Mouse (Mus musculus): ENCODE results near the gene Cacna1c. TPM values are rescaled to one million over a fixed set of nuclear protein-coding genes. Genes with fewer than 3 reads are reported as not detected.

Cacna1c gene
- polyA plus RNA-seq, 1 experiment from 2014 or later: 44.0 TPM

DNA sequence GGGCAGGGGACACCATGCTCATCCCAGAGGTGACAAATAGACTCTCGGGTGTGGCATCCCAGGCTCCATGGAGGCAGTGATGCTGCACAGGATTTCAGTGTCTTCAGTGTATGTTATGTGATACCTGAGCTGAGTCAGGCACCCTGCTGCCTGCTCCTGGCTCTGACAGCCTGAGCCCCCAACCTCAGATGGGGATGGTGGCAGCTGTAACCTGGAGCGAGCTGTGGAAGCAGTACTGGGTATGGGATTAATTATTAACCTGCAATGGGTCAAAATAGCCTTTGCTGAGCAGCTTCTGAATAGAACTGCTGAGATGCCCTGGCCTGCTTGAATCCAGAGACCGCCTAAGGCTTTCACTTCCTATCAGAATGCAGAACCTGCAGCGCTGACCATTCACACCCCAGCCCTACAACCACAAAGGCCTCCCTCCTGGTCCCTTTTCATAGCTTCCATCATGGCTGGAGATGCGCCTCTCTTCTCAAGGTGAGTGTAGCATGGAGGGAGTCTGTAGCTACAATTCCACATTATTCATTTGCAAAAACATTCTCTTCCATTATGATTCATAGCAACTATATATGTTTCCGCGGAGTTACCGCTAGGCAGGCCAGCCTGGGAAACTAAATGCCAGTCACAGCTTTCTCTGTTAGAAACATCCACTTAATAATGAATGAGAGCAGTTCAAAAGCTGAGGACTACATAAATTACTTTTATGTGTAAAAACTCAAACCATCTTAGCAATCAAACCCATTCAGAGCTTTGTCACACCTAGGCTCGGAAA, 206.0 kb downstream of the Cacna1c start:
- no peak overlapping the region for H3K9ac ChIP-seq (ENCODE audit: low read depth, low read length)
- no peak overlapping the region for H3K4me3 ChIP-seq (ENCODE audit: low read depth, low read length)
- no peaks in the 10 kb centered on the region for H3K27me3 ChIP-seq (ENCODE audit: control insufficient read depth, insufficient read depth, low read length)
- no peak for ATAC-seq (replicated peaks; ENCODE audit: insufficient number of reproducible peaks, low FRiP score, low TSS enrichment)
- H3K4me1 ChIP-seq (ENCODE audit: control insufficient read depth, insufficient read depth, low read length): peaks cover 13% of the 10 kb centered on the region
- no peak overlapping the region for H3K27ac ChIP-seq (ENCODE audit: low read depth, low read length)
- H3K4me2 ChIP-seq: no peak overlapping the region
- no peaks in the 10 kb centered on the region for H3K36me3 ChIP-seq (ENCODE audit: control insufficient read depth, insufficient read depth, low read length)
- WGBS (ENCODE audit: insufficient replicate concordance): 71% methylated on average over 9 of the region's 9 CpGs
- H3K9me3 ChIP-seq (replicated peaks; ENCODE audit: control insufficient read depth, low read length): no peaks in the 10 kb centered on the region

DNA sequence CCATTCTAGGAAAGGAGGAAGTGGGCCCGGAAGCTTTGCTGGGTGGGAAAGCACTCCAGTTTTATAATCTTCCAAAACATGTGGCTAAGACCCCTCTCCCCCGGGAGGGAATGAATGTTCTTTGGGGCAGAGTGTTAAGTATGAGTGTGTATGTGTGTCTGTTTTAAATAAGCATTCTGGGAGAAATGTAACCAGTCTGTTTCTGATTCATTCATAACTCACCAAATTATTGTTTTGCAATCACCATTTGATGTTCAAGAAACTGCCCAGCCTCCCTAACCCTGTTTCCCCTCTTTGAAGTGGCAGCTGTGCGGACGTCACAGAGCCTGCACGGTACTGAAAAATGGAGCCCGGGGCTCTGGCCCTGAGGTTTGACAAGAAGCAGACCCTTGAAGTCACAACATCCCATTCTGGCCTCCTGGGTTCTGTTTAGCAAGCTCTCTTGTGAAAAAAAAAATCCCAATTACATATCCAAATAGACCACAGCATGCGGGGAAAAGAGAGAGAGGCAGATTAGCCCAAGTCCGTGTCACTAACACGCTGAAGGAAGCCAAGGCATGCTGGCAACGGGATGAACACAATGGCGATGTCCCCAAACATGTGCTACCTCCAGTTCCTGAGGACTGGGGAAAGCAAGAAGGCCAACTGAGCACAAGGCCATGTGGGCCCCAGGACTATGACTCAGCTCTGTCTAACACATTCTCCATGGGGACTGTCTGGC, 211.9 kb downstream of the Cacna1c start:
- ATAC-seq (replicated peaks; ENCODE audit: insufficient number of reproducible peaks, low FRiP score, low TSS enrichment): no peak
- peak overlapping the region; percentile 15; the same call in 1 of the 2 replicates for H3K27ac ChIP-seq (ENCODE audit: low read depth, low read length)

DNA sequence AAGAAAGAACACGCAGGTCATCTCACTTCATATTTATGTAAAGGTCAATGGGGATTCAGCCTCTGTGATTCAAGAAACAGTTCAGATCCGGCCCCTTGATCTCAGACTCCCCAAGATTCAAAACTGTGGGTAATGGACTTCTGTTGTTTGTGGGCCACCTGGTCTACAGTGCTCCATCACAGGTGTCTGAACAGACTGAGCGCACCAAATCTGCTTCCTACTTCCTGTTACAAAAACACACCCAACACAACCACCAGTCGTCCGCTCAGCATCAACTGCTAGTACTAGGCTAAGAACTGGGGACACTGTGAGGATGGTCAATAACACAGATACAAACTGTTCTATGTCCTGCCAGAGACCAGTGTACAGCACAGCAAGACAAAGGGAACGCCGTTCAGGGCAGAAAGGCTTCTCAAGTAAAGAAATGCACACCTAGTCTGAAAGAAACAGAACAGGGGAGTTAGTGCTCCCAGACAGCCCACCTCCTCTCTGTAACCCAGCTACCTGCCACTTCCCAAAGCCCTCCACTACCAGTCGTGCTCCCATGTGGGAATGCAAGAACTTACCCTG, 212.7 kb downstream of the Cacna1c start:
- Histone ChIP-seq H3K27me3 (ENCODE audit: control insufficient read depth, insufficient read depth, low read length) (no peaks in the 10 kb centered on the region), H3K4me1 (ENCODE audit: control insufficient read depth, insufficient read depth, low read length) (peaks cover 33% of the 10 kb centered on the region), H3K36me3 (ENCODE audit: control insufficient read depth, insufficient read depth, low read length) (no peaks in the 10 kb centered on the region), H3K27ac (ENCODE audit: low read depth, low read length) (0 out of 2 replicates have a peak overlapping the region, but pooled peaks have one; percentile 15), H3K4me3 (ENCODE audit: low read depth, low read length) (no peak overlapping the region), H3K9me3 (replicated peaks; ENCODE audit: control insufficient read depth, low read length) (no peaks in the 10 kb centered on the region), H3K9ac (ENCODE audit: low read depth, low read length) (no peak overlapping the region), H3K4me2 (no peak overlapping the region)
- no peak for ATAC-seq (replicated peaks; ENCODE audit: insufficient number of reproducible peaks, low FRiP score, low TSS enrichment)
- WGBS (ENCODE audit: insufficient replicate concordance): 79% methylated on average over 8 of the region's 8 CpGs

More for the DNA sequence above, 211.9 kb downstream of the Cacna1c start:
- no peak overlapping the region for H3K4me2 ChIP-seq
- no peaks in the 10 kb centered on the region for H3K27me3 ChIP-seq (ENCODE audit: control insufficient read depth, insufficient read depth, low read length)
- no peaks in the 10 kb centered on the region for H3K36me3 ChIP-seq (ENCODE audit: control insufficient read depth, insufficient read depth, low read length)
- peaks cover 28% of the 10 kb centered on the region for H3K4me1 ChIP-seq (ENCODE audit: control insufficient read depth, insufficient read depth, low read length)
- no peak overlapping the region for H3K4me3 ChIP-seq (ENCODE audit: low read depth, low read length)
- H3K9me3 ChIP-seq (replicated peaks; ENCODE audit: control insufficient read depth, low read length): no peaks in the 10 kb centered on the region
- WGBS (ENCODE audit: insufficient replicate concordance): 49% methylated on average over 11 of the region's 11 CpGs
- peak overlapping the region; percentile 16; the same call in 1 of the 2 replicates for H3K9ac ChIP-seq (ENCODE audit: low read depth, low read length)

DNA sequence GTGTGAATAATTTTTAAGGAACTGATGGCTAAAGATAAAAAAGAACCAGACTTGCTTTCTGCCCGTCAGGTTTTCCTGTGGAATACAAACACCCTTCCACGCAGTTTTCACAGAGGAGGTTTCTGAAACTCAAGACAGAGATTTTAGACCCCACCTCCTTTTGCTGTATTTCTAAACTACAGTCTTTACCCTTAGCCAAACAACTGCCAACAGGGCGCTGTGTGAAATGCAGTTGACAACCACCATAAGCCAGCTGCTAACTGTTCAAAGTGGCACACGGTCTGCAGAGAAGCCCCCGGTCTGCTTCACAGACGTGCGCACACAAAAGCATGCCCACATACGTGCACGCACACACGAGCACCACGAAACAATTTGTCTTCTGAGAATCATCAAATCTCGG, 216.0 kb downstream of the Cacna1c start:
- 61% methylated on average over 12 of the region's 12 CpGs for WGBS (ENCODE audit: insufficient replicate concordance)
- no peak overlapping the region for H3K9ac ChIP-seq (ENCODE audit: low read depth, low read length)
- no peaks in the 10 kb centered on the region for H3K9me3 ChIP-seq (replicated peaks; ENCODE audit: control insufficient read depth, low read length)
- H3K36me3 ChIP-seq (ENCODE audit: control insufficient read depth, insufficient read depth, low read length): no peaks in the 10 kb centered on the region
- no peak for ATAC-seq (replicated peaks; ENCODE audit: insufficient number of reproducible peaks, low FRiP score, low TSS enrichment)
- H3K4me1 ChIP-seq (ENCODE audit: control insufficient read depth, insufficient read depth, low read length): peaks cover 43% of the 10 kb centered on the region
- H3K4me3 ChIP-seq (ENCODE audit: low read depth, low read length): no peak overlapping the region
- no peak overlapping the region for H3K27ac ChIP-seq (ENCODE audit: low read depth, low read length)
- H3K4me2 ChIP-seq: no peak overlapping the region
- H3K27me3 ChIP-seq (ENCODE audit: control insufficient read depth, insufficient read depth, low read length): no peaks in the 10 kb centered on the region

DNA sequence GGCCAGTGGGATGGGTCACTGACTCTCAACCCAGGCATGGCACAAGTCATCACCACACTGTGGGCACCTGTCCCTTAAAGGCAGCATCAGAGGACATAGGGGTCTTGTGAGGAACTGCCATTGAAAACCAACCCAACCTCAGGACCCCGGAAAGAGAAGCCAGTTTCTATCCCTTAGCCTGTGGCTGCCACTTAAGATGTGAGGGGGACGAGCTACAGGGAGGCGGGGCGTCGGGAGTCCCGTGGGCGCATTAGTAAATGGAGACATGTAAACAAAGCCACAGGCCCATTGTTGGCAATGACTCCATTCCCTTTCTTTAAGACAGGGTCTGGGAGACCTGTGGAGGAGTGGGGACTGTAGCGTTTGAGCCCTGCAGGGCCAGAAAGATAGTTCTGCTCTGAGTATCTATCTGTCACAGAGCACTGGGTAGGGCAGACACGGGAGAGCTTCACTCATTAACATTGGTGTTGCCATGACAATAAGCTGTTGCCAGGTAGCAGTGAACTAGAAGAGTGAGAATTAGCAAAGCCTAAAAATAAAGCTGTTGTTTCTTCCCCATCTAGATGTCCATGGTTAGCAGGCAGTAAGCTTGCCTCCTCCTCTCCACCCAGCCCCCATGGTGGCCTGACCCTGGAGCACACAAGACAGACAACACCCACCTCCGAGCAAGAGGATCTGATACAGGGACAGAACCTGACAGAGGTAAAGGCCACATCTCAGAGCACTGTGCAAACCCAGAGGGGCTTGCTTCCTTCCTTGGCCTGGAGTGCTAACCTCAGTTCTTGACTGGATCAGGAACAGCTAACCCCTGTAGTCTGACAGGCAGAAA, 218.6 kb downstream of the Cacna1c start:
- no peak overlapping the region for H3K27ac ChIP-seq (ENCODE audit: low read depth, low read length)
- no peak overlapping the region for H3K4me3 ChIP-seq (ENCODE audit: low read depth, low read length)
- peaks cover 32% of the 10 kb centered on the region for H3K4me1 ChIP-seq (ENCODE audit: control insufficient read depth, insufficient read depth, low read length)
- no peak overlapping the region for H3K9ac ChIP-seq (ENCODE audit: low read depth, low read length)
- no peak for ATAC-seq (replicated peaks; ENCODE audit: insufficient number of reproducible peaks, low FRiP score, low TSS enrichment)
- 55% methylated on average over 10 of the region's 10 CpGs for WGBS (ENCODE audit: insufficient replicate concordance)
- no peak overlapping the region for H3K4me2 ChIP-seq
- H3K27me3 ChIP-seq (ENCODE audit: control insufficient read depth, insufficient read depth, low read length): no peaks in the 10 kb centered on the region
- no peaks in the 10 kb centered on the region for H3K9me3 ChIP-seq (replicated peaks; ENCODE audit: control insufficient read depth, low read length)
- H3K36me3 ChIP-seq (ENCODE audit: control insufficient read depth, insufficient read depth, low read length): no peaks in the 10 kb centered on the region

DNA sequence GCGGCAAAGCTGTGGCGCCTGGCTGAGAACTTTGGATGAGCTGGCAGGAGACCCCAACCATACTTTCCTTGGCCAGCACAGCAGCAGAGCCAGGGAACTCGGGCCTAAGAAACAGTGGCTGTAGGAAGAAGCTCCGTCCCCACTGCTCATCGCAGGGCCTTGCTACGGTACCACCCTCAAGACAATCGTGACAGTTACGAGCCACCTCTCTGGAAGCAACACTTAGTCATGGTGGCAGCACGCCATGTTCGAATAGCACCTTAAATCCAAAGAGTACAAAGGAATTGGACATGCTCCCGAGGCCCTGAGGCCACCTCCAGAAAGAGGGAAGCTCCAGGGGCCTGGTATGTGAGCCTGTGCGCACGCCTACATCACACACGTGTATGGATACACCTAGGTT, 219.6 kb downstream of the Cacna1c start:
- Histone ChIP-seq H3K4me3 (ENCODE audit: low read depth, low read length) (no peak overlapping the region), H3K4me2 (no peak overlapping the region), H3K9me3 (replicated peaks; ENCODE audit: control insufficient read depth, low read length) (no peaks in the 10 kb centered on the region), H3K36me3 (ENCODE audit: control insufficient read depth, insufficient read depth, low read length) (no peaks in the 10 kb centered on the region), H3K27ac (ENCODE audit: low read depth, low read length) (no peak overlapping the region), H3K27me3 (ENCODE audit: control insufficient read depth, insufficient read depth, low read length) (no peaks in the 10 kb centered on the region), H3K9ac (ENCODE audit: low read depth, low read length) (no peak overlapping the region), H3K4me1 (ENCODE audit: control insufficient read depth, insufficient read depth, low read length) (peaks cover 37% of the 10 kb centered on the region)
- 89% methylated on average over 14 of the region's 14 CpGs for WGBS (ENCODE audit: insufficient replicate concordance)
- no peak for ATAC-seq (replicated peaks; ENCODE audit: insufficient number of reproducible peaks, low FRiP score, low TSS enrichment)

DNA sequence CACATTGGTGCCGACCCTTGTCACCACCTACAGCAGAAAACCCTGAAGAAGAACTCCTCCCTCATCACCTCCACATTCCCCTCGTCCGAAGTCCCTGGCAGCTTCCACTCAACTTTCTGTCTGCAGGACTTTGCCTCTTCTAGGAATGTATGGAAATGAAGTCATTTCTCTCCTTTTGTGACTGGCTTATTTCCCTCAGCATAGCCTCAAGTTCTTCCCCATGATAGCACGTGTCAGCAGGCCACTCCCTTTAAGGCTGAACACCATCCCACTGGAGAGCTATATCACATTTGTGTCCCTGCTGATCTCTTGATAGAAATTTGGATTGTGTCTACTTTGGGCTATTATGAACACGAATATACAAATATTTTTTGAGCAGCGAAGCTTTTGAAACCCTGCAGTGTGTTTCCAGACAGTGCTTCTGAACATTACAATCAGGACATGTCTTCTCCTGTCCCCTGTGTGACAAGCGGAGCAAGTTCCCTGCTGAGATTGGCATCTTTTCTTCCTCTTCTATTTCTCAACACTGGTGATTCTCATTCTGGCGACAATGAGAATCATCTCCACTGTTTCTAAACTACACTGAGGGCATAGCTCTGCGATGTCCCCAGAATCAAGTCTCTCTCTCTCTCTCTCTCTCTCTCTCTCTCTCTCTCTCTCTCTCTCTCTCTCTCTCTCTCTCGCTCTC, 224.2 kb downstream of the Cacna1c start:
- no peak for ATAC-seq (replicated peaks; ENCODE audit: insufficient number of reproducible peaks, low FRiP score, low TSS enrichment)
- no peak overlapping the region for H3K4me3 ChIP-seq (ENCODE audit: low read depth, low read length)
- peaks cover 23% of the 10 kb centered on the region for H3K4me1 ChIP-seq (ENCODE audit: control insufficient read depth, insufficient read depth, low read length)
- H3K36me3 ChIP-seq (ENCODE audit: control insufficient read depth, insufficient read depth, low read length): no peaks in the 10 kb centered on the region
- H3K27ac ChIP-seq (ENCODE audit: low read depth, low read length): no peak overlapping the region
- H3K27me3 ChIP-seq (ENCODE audit: control insufficient read depth, insufficient read depth, low read length): no peaks in the 10 kb centered on the region
- no peak overlapping the region for H3K9ac ChIP-seq (ENCODE audit: low read depth, low read length)
- no peaks in the 10 kb centered on the region for H3K9me3 ChIP-seq (replicated peaks; ENCODE audit: control insufficient read depth, low read length)
- 68% methylated on average over 9 of the region's 10 CpGs for WGBS (ENCODE audit: insufficient replicate concordance)
- no peak overlapping the region for H3K4me2 ChIP-seq

DNA sequence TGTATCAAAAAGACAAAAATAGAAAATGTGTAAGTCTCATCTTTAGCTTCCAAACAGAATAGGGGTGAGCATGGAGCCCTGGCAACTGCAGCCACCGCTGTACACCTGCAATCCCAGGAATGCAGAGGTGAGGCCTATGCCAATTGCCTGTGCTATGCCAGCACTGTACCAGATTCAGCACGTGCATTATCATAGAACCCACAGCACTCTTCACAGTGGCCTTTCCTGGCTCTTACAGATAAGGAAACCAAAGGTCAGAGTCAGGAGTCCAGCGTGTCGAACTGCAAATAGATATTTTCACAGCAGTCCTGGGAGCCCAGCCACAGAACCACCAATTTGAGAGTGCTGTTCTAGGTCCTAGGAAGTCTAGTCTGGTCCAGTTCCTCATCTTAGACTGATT, 227.4 kb downstream of the Cacna1c start:
- Histone ChIP-seq H3K9me3 (replicated peaks; ENCODE audit: control insufficient read depth, low read length) (no peaks in the 10 kb centered on the region), H3K27ac (ENCODE audit: low read depth, low read length) (no peak overlapping the region), H3K4me2 (no peak overlapping the region), H3K4me3 (ENCODE audit: low read depth, low read length) (no peak overlapping the region), H3K9ac (ENCODE audit: low read depth, low read length) (no peak overlapping the region), H3K36me3 (ENCODE audit: control insufficient read depth, insufficient read depth, low read length) (no peaks in the 10 kb centered on the region), H3K27me3 (ENCODE audit: control insufficient read depth, insufficient read depth, low read length) (no peaks in the 10 kb centered on the region), H3K4me1 (ENCODE audit: control insufficient read depth, insufficient read depth, low read length) (peaks cover 34% of the 10 kb centered on the region)
- 34% methylated on average over 4 of the region's 4 CpGs for WGBS (ENCODE audit: insufficient replicate concordance)
- ATAC-seq (replicated peaks; ENCODE audit: insufficient number of reproducible peaks, low FRiP score, low TSS enrichment): no peak

Measured in heart, embryonic 11.5 days (tissue).